Mouse (Mus musculus) gastrocnemius, postnatal 4 days (tissue): ENCODE results near the gene Cerkl. TPM values are rescaled to one million over a fixed set of nuclear protein-coding genes. Genes with fewer than 3 reads are reported as not detected.

Experiments used
- DNase-seq, 2 experiments: peaks; one replicate each; pipeline ENCODE4 v3.0.0; 2021 to 2022; ENCODE audit warnings: low spot score in 2 of 2, mixed read lengths in 2 of 2
- total RNA-seq, 2 experiments: library from RNA; stranded (reverse); gene quantifications; 2 replicates each; pipeline ENCODE4 v1.2.3; 2021

Gene Cerkl
- total RNA-seq, 2 experiments from 2014 or later, result 0.86 to 1.2 TPM

GRCm38 (mm10) chr2:79378346-79379086, 78.1 kb downstream of the Cerkl start:
- DNase-seq, result no peak

DNA sequence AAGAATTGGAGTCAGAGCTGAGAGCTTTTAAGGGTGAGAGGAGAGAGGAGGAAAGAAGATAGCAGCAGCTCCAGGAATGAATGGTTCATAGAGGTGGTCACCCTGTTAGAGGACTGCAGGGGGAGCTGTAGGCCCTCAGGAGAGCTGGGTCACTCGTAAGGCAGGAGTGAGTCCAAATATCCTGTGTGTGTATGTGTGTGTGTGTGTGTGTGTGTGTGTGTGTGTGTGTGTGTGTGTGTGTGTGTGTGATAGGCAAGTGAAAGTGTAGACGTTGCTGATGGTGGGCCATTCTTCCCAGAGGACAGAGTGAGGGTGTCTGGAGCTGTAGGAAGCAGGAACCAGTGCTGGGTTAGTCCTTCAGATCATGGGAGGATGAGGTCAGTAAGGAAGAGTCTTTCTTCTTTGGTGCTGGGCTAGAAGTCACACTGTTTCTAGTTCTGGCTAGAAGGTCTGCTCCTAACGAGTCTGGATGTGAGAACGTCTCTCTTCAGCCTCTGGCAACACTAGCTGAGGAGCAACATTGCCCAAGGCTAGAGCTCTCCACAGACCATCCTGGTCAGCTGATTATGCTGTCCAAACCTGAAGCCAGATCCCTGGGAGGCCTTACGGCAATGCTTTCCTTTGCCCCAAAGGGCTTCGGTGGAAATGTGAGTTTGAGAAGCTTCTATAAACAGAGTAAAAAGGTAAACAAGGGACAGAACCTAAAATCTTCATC, 83.9 kb downstream of the Cerkl start:
- DNase-seq, result no peak

GRCm38 (mm10) chr2:79372154-79372467, 84.5 kb downstream of the Cerkl start:
- DNase-seq, result no peak

DNA sequence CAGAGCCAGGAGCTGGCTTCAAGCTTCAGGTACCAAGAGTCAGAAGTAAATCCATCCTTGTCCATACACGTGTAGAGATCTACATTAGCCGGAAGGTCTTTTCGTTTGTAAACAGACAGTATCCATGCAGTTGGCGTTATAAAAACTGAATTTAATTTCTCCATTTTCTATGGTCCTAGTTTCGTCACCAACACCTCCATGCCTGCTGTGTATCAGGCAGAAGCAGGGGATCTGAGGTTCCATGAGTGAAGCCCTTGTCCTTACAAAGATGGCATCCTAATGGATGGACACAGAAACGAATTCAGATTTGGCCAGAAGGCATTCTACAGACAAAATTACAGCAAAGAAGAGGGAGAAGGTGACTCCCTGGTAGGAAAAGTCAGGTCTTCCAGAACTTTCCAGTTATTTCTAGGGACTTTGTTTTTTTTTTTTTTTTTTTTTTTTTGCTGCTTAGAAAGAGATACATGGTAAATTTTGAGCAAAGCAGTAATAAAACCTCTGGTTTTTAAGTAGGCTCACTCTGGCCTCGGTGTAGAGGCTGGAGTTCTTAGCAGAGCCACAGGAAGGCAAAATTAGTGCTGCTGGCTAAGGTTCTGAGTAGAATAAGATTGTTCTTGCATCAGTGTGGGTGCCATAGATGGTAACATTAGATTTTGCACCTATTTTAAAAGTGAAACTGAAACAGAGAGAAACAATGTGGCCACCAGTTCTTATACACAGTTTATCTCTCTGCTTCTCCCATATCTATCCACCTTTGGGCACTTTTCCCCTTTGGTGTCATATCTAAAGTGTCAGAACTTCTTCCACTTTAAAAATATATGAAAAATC, 85.0 kb downstream of the Cerkl start:
- no peak for DNase-seq

DNA sequence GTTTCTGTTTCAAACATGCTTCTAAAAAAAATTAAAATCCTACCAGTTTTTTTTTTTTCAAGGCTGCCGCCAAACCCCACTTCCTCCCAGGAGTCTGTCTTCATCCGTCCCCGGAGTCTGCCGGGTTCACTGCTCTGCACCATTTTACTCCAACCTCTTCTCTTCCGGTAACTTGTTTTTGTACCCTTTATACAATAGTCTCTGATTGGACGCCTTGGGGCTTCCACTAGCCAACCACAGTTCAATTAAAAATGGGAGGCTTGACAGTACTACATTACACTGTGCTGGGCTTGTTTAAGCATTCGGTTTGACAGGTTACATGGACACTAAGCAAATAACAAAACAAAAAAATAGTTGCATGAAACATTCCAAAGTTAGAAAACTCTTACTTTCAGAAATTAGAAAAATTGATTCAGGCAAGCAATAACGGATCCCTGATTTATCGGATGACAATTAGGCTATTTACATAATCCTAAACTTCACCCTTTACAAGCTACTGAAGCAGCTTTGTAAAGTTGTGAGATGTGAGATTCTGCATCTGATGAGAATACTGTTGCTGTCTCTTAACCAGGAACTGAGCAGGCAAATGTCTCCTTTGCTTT, 85.8 kb downstream of the Cerkl start:
- DNase-seq, result no peak

DNA sequence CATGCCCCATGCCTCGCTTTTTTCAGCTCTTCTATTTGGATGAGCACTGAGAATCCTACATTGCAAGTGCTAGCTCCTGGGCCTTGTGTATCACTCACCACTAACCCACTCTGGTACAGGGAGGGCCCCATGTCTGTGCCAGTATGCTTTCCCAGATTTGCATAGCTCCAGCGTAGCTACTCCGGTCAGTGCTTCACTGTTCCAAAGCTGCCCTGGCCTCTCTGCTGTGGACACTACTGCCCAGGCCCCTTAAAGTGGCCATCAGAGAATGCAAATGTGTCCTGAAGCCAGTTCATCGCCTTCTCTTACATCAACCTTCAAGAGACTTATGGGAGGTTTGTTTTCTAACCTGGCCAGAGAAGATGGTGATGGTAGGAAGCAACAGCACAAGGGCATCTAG, 86.7 kb downstream of the Cerkl start:
- DNase-seq, result no peak

DNA sequence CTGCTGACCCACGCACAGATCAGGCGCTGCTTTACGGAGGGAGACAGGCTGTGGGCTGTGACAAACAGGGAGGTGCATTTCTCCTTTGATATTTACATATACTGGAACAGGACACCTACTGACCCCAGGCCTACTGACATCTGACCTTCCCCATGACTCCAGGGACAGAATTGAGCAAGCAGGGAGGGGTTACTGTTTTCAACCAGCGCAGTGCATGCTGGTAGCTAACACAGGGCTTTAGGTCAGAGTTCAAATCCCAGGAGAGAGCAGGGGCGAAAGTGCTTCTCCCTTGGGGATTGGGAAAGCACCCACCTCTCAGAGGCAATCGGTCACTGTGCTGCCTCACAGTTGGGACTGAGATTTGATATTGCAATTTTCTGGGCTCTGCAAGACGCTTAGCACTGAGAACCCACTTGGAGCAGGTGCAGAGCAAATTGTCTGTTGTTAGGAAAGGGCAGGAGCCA, 87.5 kb downstream of the Cerkl start:
- no peak for DNase-seq

- no peak for DNase-seq
These were observed 87.9 kb downstream of the Cerkl start for GRCm38 (mm10) chr2:79368661-79369060.

DNA sequence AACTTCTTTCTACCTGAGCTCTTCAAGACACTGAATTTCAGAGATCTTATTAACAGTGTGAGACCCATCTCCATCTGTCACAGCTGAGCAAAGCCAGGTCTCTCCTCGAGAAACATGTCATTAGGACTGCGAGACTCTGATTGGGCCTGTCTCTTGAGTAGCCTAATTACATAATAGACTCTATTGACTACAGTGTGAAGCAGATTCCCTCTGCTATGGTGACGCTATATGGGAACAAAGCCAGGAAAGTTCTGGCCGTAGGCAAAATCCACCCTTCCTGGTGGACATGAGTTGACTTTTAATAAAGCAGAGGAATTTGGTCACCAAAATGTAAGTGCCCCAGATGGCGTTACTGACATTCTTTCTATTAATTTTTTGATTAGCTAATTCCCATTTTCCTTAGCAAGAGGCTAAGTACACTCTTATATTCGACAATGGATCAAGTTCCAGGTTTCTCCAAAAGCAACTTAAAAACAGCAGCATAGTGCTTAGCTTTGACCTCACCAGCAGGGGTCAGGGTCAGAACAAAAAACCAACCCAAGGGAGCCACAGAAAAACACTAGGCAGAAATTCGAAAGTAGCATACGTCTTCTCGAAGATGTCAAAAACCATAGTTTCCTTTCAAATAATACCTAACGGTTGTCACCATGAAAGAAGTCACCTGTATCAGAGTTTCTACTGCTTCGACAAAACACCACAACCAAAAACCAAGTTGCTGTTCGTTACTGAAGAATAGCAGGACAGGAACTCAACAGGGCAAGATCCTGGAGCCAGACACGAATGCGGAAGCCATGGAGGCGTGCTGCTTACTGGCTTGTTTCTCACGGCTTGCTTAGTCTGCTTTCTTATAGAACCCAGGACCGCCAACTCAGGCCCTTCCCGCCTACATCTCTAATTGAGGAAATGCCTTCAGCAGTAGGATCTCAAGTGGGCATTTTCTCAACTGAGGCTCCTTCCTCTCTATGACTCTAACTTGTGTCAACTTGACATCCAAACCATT, 88.8 kb downstream of the Cerkl start:
- DNase-seq, result no peak

- DNase-seq, result no peak
These were observed 92.7 kb downstream of the Cerkl start for GRCm38 (mm10) chr2:79363920-79364319.

DNA sequence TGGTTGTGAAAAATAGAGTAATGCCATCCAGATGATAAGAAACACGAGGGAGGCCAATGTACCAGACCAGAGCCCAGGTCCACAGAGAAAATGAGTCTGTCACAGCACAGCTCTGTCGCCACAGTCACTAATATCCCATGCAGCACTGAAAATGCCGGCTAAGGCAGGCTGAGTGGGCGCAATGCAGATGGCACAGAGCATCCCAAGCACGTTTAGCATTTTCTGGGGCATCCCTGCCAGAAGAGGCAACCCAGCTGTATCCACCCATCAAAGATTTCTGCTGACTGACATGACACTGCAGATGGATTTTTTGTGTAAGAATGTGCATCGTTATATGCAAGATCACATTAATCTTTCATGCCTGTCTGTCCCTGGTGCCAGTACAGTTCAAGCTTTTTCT, 94.6 kb downstream of the Cerkl start:
- no peak for DNase-seq

- DNase-seq, result no peak
These were observed 98.8 kb downstream of the Cerkl start for GRCm38 (mm10) chr2:79357835-79358234.

- no peak for DNase-seq
These were observed 101.8 kb downstream of the Cerkl start for GRCm38 (mm10) chr2:79354773-79355172.

DNA sequence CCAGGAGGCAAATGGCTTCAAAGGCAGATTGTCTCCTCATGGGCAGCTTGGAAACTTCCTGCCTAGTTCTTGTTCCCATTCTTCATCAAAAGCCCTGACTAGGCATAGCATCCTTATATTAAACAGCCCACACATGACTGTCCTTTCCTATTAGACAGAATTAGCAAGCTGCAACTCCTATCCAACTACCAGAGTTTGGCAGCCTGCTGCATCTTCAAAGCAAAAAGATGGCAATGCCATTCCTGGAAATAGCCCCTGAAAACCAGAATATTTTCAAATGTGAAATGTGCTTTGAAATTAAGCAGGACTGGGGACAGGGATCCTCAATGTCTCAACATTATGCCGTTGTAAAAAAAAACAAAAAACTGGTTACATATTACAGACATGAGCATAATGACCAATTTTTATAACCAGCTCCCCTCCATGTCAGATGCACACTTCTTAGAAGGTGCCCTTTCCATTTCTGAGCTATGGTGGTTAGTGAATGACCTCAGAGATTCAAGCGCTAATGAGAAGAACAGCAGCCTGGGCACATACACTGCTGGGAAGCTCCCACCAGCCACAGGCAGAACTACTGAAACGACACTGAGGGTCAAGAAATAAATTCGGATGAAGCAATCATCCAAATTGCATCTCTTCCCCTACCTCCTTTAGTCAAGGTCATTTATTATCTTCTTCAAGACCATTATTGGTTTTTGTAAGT, 104.3 kb downstream of the Cerkl start:
- DNase-seq, result no peak

DNA sequence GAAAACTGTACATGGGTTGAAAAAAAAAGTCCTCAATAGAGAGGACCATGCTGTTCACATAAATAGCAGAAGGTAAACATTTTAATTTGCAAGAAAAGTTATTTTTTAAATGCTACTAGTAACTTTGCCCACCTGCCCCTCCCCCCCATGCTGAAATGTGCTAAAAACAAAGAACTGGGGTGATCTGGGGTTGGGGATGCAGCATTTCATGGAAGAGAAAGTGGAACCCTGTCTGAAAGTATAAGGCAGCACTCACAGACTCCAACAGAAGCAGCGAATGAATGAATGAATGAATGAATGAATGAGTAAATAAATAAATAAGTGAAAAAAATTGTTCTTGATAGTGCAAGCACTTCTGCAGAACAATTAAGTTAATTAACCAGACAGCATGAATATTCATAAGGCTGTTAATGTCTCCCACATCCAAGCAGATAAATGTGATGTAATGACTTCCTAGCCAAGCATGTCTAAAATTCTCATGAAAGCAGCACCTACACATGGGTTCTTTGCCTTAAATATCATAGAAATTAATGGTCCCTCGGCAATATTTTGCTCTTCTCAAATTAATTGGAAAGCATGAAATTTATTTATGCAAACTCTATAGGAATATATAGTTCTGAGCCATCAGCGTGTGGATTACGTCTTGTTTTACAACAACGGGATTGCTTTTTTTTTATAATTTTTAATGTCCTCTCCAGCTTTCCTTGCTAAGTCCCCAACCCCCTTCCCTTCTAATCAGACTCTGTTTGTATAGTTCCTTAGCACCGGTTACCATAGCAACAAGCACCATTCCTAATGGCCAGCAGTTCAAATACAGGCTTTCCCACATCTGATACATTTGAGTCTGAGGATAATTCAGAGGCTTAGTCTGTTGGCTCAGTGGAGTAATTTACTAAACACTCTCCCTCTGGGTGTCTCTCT, 105.1 kb downstream of the Cerkl start:
- DNase-seq, result no peak

DNA sequence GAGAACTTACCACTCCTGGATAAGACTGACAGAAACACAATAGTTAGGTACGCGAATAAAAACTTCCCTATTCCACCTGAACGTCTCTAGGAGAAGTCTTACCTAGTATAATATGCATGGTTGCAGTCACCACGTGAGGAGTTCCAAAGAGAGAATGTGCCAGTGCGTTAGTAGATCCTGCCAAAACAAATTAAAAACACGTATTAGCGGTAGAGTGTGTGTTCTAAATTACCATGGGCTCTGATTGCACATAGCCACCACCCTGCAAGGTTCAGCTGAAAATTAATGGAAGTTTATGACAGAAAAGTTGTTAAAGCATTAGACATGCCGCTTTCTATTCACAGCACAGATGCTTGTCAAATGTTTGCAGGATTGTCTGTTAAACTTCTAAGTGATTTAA, 113.5 kb downstream of the Cerkl start:
- no peak for DNase-seq

DNA sequence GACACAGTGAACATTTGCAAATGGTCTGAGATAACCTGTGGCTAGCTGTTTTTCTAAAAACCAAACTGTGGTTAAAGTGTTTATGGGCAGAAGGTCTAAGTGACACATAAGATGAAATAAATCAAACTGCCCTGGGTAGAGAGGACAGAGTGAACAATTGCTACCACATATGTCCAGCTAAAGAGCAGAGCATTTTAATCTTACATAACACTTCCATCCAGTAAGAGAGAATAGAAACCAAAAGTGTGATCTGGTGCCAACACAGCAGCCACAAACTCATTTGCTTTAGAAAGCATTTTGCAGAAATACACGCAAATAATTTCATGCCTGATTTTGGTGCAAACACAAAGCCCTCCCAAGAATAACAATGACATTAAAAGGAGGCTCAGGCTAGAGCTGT, 117.6 kb downstream of the Cerkl start:
- DNase-seq, result no peak

GRCm38 (mm10) chr2:79336141-79336540, 120.4 kb downstream of the Cerkl start:
- DNase-seq, result no peak

GRCm38 (mm10) chr2:79334661-79335060, 121.9 kb downstream of the Cerkl start:
- no peak for DNase-seq
